Mouse (Mus musculus) CH12.LX (cell line): ENCODE data around the gene 4933424G06Rik.

Experiments
- CTCF ChIP-seq, 2 experiments: IDR thresholded peaks in 1 of 2; conservative IDR thresholded peaks in 1 of 2; 2 replicates each; pipeline ENCODE4 v1.5.1; 2011 to 2012; ENCODE audit warnings: low read depth in 2 of 2, low read length in 2 of 2, improper control_type of control experiment in 1 of 2, inconsistent platforms in 1 of 2, mild to moderate bottlenecking in 1 of 2, moderate library complexity in 1 of 2
- EP300 ChIP-seq: IDR thresholded peaks from 2 replicates; pipeline ENCODE4 v1.6.1; 2011; ENCODE audit warnings: low read length, improper control_type of control experiment
- GABPA ChIP-seq: IDR thresholded peaks from 2 replicates; pipeline ENCODE4 v1.6.1; 2012; ENCODE audit warnings: low read depth, low read length, improper control_type of control experiment, inconsistent platforms; ENCODE audit not compliant: insufficient replicate concordance
- KAT2A ChIP-seq: IDR thresholded peaks from 2 replicates; pipeline ENCODE4 v1.6.1; 2012; ENCODE audit warnings: low read length, improper control_type of control experiment, inconsistent platforms; ENCODE audit not compliant: insufficient replicate concordance
- MAFK ChIP-seq: IDR thresholded peaks from 2 replicates; pipeline ENCODE4 v1.6.1; 2011; ENCODE audit warnings: low read length, improper control_type of control experiment; ENCODE audit not compliant: insufficient replicate concordance
- POLR2A ChIP-seq: IDR thresholded peaks from 2 replicates; pipeline ENCODE4 v1.6.1; 2011; ENCODE audit warnings: low read depth, mild to moderate bottlenecking, improper control_type of control experiment, low read length
- SIN3A ChIP-seq: IDR thresholded peaks from 2 replicates; pipeline ENCODE4 v1.6.1; 2012; ENCODE audit warnings: low read length, improper control_type of control experiment, inconsistent platforms

DNA sequence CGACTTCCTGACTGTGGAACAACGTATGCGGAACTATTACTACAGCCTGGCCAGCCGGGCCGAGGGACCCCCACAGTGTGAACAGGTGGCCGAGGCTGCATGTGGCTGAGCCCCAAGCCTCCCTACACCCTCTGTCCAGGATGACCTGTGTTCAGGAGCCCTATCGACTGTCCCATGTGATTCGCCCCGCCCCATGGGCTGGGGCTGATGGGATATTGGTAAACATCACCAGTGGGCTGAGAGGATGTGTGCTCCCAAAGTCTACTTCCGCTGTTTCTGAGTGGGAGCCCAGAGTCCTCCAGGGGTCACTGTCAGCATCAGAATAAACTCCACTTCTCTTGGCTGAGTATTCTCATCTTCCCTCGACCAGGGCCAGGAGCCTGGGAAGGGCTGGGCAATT is 72.5 kb downstream of the 4933424G06Rik start:
- TF ChIP-seq MAFK, result no peak
- no peak for TF ChIP-seq KAT2A
- TF ChIP-seq POLR2A, result no peak
- no peak for TF ChIP-seq EP300
- 0 out of 4 replicates have a peak, but pooled peaks of 1 of the 2 experiments have one; percentile 3 for TF ChIP-seq CTCF (conservative IDR thresholded peaks at IDR 0.05 in 1 of 2, IDR thresholded peaks at IDR 0.05 in 1 of 2; ENCODE audit: low read depth in 2 of 2, low read length in 2 of 2)
- no peak for TF ChIP-seq GABPA
- TF ChIP-seq SIN3A, result no peak
